Mouse (Mus musculus) large intestine, adult 2 months (tissue): ENCODE measurements around the gene Rhbg. TPM values are rescaled to one million over a fixed set of nuclear protein-coding genes. Genes with fewer than 3 reads are reported as not detected.

Experiments
- DNase-seq: peaks from one replicate; pipeline ENCODE4 v3.0.0-alpha.2; 2012; ENCODE audit warnings: low read depth, low spot score
- WGBS: fragments of 180-500 bp; shearing (Covaris S2); methylation state at CpG from one replicate; pipeline ENCODE4 v1.1.7; 2018; 5-methylcytosine and 5-hydroxymethylcytosine counted together
- polyA plus RNA-seq: library from polyadenylated mRNA; depleted of rRNA; stranded (reverse); fragments of >200 nt; gene quantifications from 2 replicates; pipeline ENCODE4 v1.2.3, GENCODE M21; 2012; rRNA removed

Rhbg gene
- polyA plus RNA-seq, 1 experiment: 32.9 TPM

DNA sequence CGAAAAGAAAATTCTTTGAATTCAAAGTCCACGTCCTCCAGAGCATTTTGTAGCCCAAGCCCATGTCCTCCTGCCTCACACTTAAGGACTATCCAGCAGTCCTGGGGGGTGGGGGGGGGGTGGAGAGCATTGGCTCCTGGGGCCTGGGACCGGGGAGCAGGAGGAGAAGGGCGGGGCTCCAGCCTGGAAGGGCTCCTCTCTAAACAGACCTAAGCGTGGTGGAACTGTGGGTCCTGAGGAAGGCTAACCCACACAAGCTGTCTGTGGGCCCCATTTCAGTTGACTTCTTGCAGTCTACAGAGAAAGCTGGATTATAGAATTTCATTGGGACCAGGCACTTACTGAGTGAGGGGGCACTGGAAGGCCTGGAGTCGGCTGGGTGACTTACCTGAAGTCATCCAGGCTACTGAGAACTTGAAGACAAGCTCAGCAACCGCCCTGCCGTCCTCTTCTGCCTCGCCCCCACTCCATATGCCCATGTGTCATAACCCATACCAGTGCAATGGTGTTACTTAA, 55.9 kb downstream of the Rhbg start:
- no peak for DNase-seq
- 9% methylated on average over 9 of the region's 9 CpGs for WGBS

DNA sequence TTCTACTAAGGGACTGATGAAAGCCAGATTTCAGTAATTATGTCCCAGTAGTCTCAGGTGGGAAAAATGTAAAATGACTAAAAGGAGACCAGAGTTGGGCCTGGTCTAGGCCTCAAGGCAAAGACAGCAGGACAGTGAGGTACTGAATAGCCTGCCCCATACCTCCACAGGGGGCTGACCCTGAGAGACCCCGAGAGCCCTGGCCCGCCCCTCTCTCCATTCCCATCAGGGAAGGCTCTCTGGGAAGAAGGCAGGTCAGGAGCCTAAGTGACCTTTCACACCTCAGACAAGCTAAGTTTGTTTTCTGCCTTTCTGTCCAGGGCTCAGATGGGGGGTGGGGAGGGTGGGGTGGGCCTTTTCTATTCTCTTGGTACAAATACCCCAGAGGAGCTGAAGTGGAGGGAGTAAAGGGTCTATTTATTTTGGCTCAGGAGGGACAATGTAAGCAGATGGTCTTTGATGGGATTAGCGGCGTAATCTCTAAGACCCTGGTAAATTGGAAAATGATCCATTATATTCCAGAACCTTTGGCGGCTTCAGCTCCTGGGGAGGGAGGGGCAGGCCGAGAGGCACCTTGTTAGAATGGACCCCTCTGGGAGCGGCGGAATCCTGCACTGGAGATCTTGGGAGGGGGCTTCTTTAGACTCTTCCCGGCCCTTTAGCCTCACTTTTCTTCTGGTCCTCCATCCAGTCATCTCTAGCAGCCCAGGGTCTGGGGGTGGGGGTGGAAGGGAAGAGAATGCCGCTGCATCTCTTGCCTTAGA, 56.6 kb downstream of the Rhbg start:
- no peak for DNase-seq
- WGBS: 24% methylated on average over 10 of the region's 10 CpGs

Other genes with a start within 250 kb of the Rhbg start
- gene Hapln2, start 227.1 kb downstream of the Rhbg start, polyA plus RNA-seq: not detected in 2 replicates
- gene Gpatch4, start 211.6 kb downstream of the Rhbg start, polyA plus RNA-seq: 8.0 and 9.3 TPM in 2 replicates
- 62.6 and 75.5 TPM in 2 replicates for gene Naxe, start 196.2 kb downstream of the Rhbg start, polyA plus RNA-seq
- gene Ttc24, start 176.4 kb downstream of the Rhbg start, polyA plus RNA-seq: not detected in 2 replicates
- gene Iqgap3, start 172.7 kb downstream of the Rhbg start, polyA plus RNA-seq: 14.3 and 18.7 TPM in 2 replicates
- gene Mef2d, start 112.3 kb downstream of the Rhbg start, polyA plus RNA-seq: 26.1 and 40.8 TPM in 2 replicates
- 0.30 TPM in 1 of 2 replicates, not detected in the other for gene Gm38392, start 32.5 kb upstream of the Rhbg start, polyA plus RNA-seq
- 2.4 and 3.1 TPM in 2 replicates for gene Tsacc, start 42.3 kb upstream of the Rhbg start, polyA plus RNA-seq
- gene Cct3, start 42.4 kb upstream of the Rhbg start, polyA plus RNA-seq: 159 and 172 TPM in 2 replicates
- gene Glmp, start 70.3 kb upstream of the Rhbg start, polyA plus RNA-seq: 194 and 196 TPM in 2 replicates
- gene Tmem79, start 81.4 kb upstream of the Rhbg start, polyA plus RNA-seq: 30.3 and 41.6 TPM in 2 replicates
- gene Smg5, start 81.6 kb upstream of the Rhbg start, polyA plus RNA-seq: 50.2 and 69.8 TPM in 2 replicates
- 2.4 and 3.2 TPM in 2 replicates for gene Paqr6, start 109.9 kb upstream of the Rhbg start, polyA plus RNA-seq
- 2.5 and 5.6 TPM in 2 replicates for gene Bglap3, start 118.0 kb upstream of the Rhbg start, polyA plus RNA-seq
- gene Bglap2, start 124.0 kb upstream of the Rhbg start, polyA plus RNA-seq: 0.36 and 0.58 TPM in 2 replicates
- 1.5 TPM in 1 of 2 replicates, not detected in the other for gene Bglap, start 129.8 kb upstream of the Rhbg start, polyA plus RNA-seq
- 67.4 and 70.5 TPM in 2 replicates for gene Pmf1, start 155.6 kb upstream of the Rhbg start, polyA plus RNA-seq
- 32.0 and 47.7 TPM in 2 replicates for gene Slc25a44, start 170.4 kb upstream of the Rhbg start, polyA plus RNA-seq
- gene Sema4a, start 206.5 kb upstream of the Rhbg start, polyA plus RNA-seq: 221 and 227 TPM in 2 replicates